Mouse (Mus musculus): ENCODE results near the gene Trappc11. TPM values are rescaled to one million over a fixed set of nuclear protein-coding genes. Genes with fewer than 3 reads are reported as not detected.
A peak's percentile ranks its signal among the peaks of the same experiment; 100 is the strongest.

Gene Trappc11
- total RNA-seq (2021), result 10 to 100 TPM; 52.3 to 55.0 TPM
- long read RNA-seq, full-length matches to known transcripts, result 42 of 49 reads
- long read RNA-seq, partial matches to known transcripts, result 5 of 49 reads
- long read RNA-seq, other reads (novel, unspliced or antisense), result 2 of 49 reads

DNA sequence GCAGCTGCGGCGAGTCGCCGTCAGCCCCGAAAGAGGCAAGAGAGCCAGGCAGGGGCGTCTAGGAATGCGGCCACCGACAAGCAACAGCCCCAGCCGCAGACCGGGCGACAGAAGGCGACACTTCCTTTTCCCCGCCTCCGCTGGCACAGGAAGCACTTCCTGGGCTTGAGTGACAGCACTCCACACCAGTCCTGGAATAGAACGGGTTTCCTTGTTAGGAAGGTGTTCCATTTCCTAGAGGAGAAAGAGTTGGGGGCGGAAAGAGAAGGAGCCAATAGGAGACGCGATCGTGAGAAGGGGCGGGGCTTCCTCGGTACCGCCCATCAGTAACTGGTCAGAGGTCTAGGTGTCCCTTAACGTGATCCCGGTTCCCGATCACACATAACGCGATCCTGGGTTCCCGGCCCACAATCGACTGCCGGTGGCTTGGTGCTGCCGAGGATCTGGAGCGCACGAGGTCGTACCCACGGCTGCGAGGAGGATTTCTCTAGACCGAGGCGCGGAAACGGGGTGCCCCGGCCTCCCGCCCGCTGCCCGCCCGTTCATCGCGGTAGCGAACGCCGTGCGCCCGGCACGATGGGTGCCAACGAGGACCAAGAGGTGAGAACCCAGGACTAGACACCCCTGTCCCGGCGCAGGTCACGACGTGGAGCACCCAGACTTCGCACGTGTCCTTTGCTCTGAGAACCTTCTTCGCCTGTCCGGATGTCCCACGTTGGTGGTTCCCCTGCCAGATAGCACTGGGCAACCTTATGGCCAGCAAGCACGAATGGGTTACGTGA lies at the start of gene Trappc11, which contains the start of gene Rwdd4a:
Gene Trappc11, minus strand, starts transcription at position 127 of the 782 bp plus-strand sequence.
Gene Rwdd4a, plus strand, starts transcription at position 321 of the 782 bp plus-strand sequence.
- DNase-seq (ENCODE audit: low spot score in 2 of 2), result peak; percentile 94 to 98

DNA sequence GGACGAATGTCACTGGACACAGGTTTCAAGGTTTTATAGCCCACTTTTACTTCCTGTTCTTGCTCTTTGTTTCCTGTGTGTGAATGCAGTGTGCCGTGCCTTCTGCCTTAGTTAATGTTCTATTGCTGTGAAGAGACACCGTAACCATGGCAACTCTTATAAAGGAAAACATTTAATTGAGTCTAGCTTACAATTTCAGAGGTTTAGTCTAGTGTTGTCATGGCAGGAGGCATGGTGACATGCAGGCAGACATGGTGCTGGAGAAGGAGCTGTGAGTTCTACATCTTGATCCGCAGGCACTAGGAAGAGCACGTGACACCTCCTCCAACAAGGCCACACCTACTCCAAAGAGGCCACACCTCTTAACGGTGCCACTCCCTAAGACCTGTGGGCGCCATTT lies 48.2 kb upstream of the Trappc11 start:
- DNase-seq (ENCODE audit: low spot score in 2 of 2), result peak in 1 of 2 experiments; percentile 37

DNA sequence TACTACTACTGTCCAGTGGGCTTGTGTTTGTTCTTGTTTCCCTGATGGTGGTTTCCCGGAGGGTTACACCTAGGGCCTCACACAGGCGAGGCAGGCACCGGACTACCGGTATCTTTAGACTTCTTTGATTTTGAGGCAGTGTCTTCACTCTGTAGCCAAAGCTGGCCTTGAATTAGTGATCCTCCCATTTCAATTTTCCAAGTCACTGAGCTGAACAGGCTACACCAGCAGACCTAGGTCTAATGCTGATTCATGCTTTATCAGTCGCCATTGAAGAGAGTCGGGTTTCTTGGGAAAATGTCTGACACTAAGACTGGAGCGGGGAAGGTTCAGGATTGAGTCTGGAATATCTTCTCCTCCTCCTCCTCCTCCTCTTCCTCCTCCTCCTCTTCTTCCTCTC lies 40.2 kb upstream of the Trappc11 start:
- no peak for DNase-seq (ENCODE audit: low spot score in 2 of 2)

DNA sequence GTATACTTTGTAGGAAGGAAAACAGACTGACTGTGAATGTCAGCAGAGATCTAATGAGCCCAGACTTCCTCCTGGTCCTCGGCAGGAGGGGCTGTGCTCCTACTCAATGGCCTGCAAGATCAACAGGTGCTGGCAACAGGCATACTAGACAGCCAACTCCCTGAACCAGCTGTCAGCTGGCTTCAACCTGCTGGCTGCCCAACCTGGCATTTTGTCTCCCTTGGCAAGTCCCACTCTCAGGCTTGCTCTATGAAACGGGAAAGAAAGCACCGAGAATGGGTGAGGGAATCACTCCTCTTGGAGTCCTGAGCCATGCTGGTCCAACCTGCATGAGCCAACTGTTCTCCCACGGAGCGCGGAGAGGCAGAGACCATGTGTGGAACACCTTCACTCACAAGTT lies 36.9 kb upstream of the Trappc11 start:
- no peak for DNase-seq (ENCODE audit: low spot score in 2 of 2)

DNA sequence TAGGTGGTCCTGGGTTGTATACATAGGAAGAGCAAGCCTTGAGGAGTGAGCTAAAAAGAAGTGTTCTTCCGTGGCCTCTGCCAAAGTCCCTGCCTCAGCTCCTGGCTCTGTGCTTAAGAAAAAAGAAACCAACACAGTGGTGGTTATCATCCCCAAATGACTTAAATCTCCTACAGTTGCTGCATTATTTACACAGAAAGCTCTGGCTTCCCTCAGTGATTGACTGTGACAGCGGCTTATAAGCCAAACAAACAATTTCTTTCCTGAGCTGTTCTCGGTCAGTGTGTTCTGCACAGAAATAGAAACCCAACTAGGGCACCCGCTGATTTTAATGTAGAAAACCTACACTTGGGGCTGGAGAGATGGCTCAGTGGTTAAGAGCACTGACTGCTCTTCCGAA lies 34.8 kb upstream of the Trappc11 start:
- DNase-seq (ENCODE audit: low spot score in 2 of 2), result no peak

DNA sequence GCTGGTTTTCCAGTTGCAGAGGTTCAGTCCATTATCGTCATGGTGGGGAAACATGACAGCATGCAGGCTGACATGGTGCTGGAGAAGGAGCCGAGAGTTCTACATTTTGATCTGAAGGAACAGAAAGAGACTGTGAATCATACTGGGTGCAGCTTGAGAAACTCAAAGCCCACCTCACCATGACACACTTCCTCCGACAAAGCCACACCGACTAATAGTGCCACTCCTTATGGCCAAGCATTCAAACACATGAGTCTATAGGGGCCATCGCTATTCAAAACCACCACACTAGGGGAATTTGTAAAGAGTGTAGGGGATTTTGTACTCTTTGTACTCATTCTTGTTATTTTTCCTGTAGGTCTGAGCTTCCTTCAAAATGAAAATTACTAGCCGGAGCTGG lies 33.3 kb upstream of the Trappc11 start:
- DNase-seq (ENCODE audit: low spot score in 2 of 2), result no peak

DNA sequence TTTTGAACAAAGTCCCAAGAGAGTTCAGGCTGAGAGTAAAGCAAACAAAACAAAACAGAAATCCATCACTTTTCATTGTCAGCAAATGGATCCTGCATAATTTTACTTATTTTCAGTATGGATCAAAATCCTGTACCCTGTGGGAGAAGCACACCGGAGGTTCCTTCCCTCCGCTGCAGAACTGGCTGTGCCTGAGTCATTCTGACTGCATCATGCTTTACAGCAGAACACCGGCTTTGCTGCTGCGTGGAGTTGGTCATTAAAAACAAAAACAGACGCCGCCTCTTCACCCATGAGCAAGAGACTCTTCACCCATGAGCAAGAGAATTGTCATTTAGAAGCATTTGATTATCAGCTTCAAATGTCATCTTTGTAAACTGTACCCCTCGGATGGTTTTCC lies 27.5 kb upstream of the Trappc11 start:
- peak in 1 of 2 experiments; percentile 16 for DNase-seq (ENCODE audit: low spot score in 2 of 2)

DNA sequence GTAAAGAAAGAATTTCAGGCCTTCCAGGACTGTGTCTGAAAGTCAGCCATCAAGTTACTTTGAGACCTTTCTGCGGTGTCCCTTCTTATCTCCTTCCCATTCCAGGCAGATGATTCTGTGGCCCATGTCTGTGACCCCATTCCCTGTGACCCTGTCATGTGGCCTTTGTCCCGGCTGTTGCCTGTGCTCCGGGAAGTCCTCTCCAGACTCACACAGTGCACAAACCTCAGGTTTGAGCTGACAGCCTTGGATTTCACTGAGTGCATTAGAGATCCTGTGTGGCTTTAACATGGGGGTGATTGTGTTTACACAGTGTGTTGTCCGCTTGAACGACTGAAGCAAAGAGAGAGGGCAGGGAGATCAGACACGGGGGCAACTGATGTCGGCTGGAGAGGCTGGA lies 25.0 kb upstream of the Trappc11 start:
- no peak for DNase-seq (ENCODE audit: low spot score in 2 of 2)

DNA sequence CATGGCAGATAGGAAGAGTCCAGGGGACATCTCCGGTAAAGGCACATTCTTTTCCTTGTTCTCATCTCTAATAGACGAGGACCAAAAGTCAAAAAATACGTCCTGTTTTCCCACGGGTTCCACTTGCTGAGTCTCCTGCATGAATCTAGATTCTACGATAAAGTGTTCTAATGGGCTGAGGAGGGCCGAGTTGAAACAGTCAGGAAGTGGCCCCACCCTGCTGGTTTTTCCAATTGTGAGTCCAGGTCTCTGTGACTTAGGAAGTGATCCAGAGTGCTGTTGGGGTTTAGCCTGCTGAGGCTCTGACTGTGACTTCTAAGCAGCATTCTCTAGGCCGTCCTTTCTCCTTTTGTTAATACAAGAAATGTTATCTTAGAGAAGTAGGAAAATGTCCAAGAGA lies 23.2 kb upstream of the Trappc11 start:
- DNase-seq (ENCODE audit: low spot score in 2 of 2), result no peak

DNA sequence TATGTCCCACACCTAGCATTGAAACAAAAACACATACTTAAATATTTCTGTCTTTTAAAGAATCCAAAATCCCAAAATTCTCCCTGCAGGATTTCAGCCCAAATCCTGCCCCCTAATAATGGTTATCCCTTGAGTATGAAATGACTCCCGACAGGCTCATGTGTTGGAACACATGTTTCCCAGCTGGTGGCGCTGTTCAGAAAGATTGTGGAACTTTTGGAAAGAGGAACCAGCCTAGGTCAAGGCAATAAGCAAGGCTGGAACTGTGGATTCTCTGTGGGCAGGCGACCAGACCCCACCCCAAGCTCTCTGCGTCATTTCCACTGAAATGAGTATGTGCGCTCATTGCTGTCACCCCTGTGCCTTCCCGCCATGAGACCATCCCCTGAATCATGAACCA lies 20.3 kb upstream of the Trappc11 start:
- DNase-seq (ENCODE audit: low spot score in 2 of 2), result no peak

DNA sequence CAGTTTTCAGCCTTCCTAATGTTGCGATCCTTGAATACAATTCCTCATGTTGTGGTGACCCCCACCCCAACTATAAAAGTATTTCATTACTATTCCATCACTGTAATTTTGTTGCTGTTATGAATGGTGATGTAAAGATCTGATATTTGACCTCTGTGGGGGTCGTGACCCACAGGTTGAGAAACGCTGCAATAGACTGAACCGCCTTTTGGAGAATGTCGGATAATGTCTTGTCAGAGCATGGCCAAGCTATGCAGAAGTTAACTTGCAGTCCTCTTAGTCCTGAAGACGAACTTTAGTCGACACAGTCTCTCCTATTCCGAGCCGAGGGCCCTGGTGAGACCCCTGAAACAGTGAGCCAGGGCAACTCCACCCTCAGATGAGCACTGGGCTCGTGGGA lies 13.8 kb upstream of the Trappc11 start:
- no peak for DNase-seq (ENCODE audit: low spot score in 2 of 2)

DNA sequence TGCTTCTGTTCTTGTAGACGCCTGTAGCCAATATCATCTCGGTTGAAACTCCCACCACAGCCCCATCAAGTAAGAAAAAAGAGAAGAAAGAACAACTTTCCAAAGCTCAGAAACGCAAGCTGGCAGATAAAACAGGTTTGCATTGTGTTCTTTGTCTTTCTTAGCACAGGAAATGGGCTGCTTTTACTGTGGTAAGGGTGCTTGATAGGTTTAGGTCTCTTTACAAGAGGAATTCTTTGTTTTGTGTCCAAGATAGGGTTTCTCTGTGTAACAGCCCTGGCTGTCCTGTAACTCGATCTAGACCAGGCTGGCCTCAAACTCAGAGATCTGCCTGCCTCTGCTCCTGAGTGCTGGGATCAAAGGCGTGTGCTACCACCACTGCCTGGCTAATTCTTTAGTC lies 10.8 kb upstream of the Trappc11 start:
- no peak for DNase-seq (ENCODE audit: low spot score in 2 of 2)

DNA sequence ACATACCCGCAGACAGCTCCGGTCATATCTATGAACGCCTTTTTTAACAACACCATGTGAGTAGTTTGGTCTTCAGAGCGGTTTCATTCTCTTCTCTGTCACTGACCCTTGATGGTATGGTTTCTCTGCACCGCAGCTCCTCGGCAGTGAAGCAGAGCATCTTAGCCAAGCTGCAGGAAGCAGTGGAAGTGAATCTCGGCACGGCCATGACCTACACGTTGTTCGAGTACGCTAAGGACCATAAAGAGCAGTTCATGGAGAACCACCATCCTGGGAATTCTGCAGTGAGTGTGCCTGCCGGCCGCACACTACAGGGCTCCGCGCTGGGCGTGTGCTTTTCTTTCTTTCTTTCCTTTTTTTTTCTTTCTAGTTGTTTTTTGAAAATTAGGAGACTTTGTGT lies 9.5 kb upstream of the Trappc11 start:
- no peak for DNase-seq (ENCODE audit: low spot score in 2 of 2)

DNA sequence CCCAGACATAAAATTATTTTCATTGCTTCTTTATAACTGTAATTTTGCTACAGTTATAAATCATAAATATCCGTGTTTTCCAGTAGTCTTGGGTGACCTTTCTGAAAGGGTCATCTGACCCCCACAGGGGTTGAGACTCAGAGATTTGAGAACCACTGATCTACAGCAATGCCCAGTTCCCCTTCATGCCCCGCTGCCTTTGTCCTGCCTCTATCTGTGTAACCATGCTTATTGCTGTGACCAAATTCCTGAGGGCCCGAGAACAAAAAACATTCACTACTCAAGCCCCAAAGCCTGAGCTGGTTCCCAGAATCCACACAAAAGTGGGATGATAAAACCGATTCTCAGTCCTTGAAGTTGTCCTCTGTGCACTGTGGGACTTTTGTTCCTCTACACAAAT lies 5.1 kb upstream of the Trappc11 start:
- no peak for DNase-seq (ENCODE audit: low spot score in 2 of 2)

DNA sequence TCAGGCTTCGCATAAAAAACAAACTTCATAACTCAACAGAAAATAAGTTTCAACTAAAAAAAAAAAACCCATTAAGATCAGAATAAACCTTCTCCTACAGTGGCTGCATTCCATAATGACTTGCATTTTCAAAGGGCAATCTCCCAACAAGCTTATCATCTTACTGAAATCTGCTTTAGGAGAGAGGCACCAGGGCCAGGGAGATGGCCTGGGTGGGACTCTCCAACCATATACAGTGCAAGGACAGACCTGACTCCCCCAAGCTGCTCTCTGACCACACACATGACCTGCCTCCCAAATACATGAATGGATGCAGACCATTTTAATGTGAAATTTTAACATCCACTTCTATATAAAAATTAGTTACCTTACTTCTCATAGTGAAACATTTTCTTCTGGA lies 5.2 kb downstream of the Trappc11 start:
- DNase-seq (ENCODE audit: low spot score in 2 of 2), result no peak

DNA sequence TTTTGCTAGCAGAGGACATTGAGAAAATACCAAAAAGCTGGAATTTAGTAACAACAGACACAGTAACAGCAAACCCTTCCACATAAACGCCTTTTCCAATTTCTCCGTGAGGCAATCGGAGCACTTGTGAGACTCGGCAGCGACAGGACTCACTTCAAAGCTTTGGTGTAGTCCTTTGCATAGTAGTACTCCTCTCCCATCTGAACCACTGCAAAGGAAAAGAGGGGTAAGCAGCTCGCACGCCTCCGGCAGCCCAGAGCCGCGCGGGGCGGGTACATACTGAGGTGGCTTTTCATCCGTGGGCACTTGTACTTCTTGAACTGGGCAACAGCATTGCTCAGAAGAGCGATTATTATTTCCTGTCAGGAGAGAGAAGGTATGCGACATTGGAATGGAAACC lies 19.7 kb downstream of the Trappc11 start:
- DNase-seq (ENCODE audit: low spot score in 2 of 2), result no peak

DNA sequence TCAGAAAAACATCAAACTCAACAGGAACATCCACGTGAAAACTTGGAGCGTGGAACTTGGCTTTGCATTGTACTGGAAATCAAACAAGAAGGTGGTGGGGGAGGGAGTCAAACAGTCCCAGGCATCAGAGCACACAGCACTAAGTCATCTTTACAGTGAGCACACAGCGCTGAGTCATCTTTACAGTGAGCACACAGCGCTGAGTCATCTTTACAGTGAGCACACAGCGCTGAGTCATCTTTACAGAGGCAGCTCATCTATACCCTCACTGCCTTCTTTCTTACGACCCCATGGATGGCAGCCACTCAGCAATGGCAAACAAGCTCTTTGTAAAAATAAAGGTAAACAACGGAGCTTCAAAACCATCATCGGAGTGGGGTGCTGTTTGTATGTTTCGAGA lies 22.3 kb downstream of the Trappc11 start:
- no peak for DNase-seq (ENCODE audit: low spot score in 2 of 2)

DNA sequence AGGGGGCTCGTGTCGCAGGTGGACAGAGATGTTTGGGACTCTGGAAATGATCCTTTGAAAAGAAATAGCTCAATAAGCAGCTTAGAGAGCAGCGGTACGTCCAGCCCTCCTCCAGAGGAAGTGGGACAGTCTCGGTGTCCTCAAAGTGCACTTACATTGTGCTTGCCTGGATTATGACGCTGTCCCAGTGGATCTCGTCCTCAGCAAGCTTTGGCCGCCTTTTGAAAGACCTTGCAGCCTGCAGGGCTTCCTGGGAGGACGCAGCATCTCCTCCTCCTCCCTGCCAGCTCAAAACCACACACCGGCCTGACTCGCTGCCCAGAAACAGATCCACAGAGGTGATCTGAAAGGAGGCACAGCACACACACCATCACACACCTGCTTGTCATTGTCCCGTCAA lies 27.8 kb downstream of the Trappc11 start:
- DNase-seq (ENCODE audit: low spot score in 2 of 2), result no peak

DNA sequence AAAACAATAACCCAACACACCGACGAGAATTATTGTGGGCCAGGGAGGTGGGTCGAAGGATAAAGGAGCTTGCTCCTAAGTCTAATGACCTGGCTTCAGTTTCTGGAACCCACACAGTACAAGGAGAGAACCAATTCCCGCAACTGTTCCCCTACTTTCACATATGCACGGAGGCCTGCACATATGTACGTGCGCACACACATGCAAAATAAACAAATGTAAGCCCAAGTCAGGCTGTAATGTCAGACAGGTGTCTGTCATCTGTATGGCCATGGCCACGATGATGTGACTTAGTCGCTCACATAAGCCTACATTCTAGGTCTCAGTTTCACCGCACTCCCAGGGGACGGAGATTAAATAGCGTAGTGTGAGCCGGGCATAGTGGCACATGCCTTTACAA lies 30.7 kb downstream of the Trappc11 start:
- DNase-seq (ENCODE audit: low spot score in 2 of 2), result no peak

DNA sequence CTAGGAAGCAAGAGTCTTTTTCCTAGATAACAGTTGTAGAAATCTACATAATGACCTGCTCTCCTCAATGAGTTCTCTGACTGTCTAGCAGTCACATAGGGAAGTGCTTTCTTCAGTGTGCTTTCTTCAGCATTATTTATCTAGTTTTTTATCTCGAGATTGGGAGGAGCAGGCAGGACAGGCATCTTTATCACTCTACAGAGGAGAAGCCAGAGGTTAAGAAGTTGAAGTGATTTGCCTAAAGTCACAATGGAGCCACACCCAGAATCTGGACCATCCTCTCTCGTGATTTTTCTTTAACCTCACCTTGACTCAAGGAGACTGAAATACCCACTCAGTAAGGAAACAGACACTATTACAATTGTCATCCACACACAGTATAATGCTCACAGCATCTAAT lies 31.3 kb downstream of the Trappc11 start:
- DNase-seq (ENCODE audit: low spot score in 2 of 2), result no peak

DNA sequence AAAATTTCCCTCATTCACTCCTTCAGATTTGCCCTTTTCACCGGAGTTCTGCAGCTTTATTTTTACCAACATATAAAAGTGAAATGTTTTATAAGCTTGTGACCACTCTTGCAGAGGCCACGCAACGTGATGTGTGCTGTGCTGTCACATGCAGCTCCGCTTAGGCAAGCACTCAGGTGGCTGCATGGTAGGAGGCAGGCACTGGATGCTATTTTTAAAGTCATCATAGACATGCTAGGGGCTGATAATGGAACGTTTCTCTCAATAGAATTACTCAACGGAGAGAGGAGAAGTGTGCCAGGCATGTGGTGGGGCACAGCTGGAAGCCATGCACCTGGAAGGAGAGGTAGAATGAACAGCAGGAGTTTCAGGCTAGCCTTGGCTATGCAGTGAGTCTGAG lies 37.8 kb downstream of the Trappc11 start:
- no peak for DNase-seq (ENCODE audit: low spot score in 2 of 2)

DNA sequence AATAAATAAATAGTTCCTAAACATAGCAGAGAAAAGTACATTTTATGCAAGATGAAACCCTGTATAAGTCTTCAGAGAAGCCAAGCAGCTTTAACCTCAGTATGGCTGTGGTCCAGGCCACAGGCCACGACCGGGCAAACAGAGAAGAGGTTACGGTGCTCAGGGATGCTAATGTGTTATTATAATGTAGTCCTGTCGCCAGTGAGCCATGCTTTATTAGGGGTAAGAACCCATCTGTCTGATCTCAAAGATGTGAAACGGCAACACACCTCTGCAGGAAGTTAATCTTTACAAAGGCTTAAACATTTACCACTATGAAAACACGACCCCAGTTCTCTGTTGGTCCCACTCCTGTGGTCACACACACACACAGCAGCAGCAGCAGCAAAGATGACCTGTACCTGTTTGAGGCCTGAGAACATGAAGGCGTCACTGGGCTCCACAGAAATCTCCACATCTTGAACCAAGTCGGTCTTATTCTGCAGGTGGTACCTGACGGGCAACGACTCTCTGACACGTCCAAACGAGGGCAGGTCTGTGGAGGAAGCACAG lies 38.6 kb downstream of the Trappc11 start:
- DNase-seq (ENCODE audit: low spot score in 2 of 2), result no peak

DNA sequence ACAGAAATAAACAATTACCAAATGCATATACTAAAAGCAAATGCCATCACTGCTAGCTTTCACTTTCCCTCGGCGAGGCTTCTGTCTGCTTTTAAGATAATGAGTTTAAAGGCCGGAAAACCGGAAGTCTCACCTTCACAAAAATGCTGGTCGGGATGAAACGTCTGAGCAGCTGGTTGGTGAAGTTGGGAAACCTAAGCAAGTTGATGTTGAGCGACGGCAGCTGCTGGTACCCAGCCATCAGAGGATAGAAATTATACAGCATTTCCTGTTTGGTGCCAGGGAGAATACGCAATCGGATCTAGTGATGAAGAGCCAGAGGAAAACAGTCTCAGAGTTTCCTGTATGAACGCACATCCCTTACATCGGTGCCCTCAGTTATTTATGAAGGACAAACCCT lies 40.2 kb downstream of the Trappc11 start:
- DNase-seq (ENCODE audit: low spot score in 2 of 2), result no peak
